Mouse (Mus musculus) kidney, adult 2 months (tissue): ENCODE results near the gene Srr.

ENCODE experiments used
- CTCF ChIP-seq: fragments of 200-500 bp; conservative IDR thresholded peaks from 2 replicates; pipeline ENCODE4 v1.5.1; 2011; ENCODE audit warnings: low read depth, mild to moderate bottlenecking, control low read depth, low read length, moderate library complexity, mixed read lengths; ENCODE audit not compliant: insufficient read depth, insufficient read length
- POLR2A ChIP-seq: fragments of 200-500 bp; IDR thresholded peaks from one replicate; pipeline ENCODE4 v1.6.1; 2011; ENCODE audit warnings: low read depth, low read length, control low read depth

DNA sequence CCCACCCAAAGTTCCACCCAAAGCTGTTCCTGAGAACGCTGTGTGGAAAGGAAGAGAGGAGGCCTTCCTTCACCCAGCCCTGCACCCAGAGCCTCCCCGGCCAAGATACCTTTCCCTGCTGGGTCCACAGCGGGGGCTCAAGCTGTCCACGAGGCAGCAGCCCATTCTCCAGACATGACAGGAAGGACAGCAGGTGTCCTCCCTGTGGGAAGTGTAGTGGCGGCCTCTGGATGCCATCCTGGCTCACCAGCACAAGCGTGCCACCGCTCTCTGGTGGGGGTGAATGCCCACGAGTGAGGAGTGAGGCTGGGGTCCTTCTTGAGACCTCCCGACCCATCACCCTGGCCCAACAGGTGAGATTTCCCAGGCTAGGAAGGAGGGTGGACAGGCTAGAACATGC, 60.5 kb downstream of the Srr start:
- no peak for TF ChIP-seq CTCF
- no peak for TF ChIP-seq POLR2A
